Mouse (Mus musculus): ENCODE results near the gene Trim62. TPM values are rescaled to one million over a fixed set of nuclear protein-coding genes. Genes with fewer than 3 reads are reported as not detected.
"Not testable (repeated sequence)": the region's sequence is repeated elsewhere in the genome, so short reads cannot be mapped to it uniquely, and the experiment has no call there.

Gene Trim62
- polyA plus RNA-seq, 1 experiment from 2014 or later: 7.1 TPM

DNA sequence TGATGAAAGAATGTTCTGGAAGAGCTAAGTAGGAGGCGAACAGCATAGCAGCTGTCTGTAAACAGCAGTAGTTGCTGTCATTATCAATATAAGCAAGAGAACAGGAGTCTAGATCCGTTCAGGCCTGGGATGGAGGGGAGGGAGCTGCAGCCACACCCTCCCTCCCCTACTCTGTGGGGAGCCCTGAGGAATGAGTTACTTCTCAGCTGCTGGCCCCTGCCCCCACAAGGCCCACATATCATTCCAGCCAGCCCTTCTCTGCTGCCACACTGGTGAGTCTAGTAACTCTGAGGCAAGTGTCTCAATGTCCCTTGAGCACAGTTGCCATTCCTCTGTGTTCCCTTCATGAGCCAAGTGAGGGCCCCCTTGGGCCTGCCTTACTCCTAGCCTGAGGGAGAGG is 26.2 kb upstream of the Trim62 start:
- Histone ChIP-seq H3K27ac (0 out of 2 replicates have a peak overlapping the region, but pooled peaks have one; percentile 9), H3K9ac (no peak overlapping the region), H3K4me3 (replicated peaks) (no peak overlapping the region), H3K4me1 (peaks cover 18% of the 10 kb centered on the region), H3K9me3 (replicated peaks) (no peaks in the 10 kb centered on the region), H3K27me3 (peaks cover 2% of the 10 kb centered on the region; the same call in 1 of the 2 replicates), H3K36me3 (no peaks in the 10 kb centered on the region), H3K4me2 (no peak overlapping the region)
- ATAC-seq (replicated peaks; ENCODE audit: low FRiP score): peak; percentile 53; the same call in 1 of the 2 replicates
- 49% methylated on average over 2 of the region's 2 CpGs for WGBS

DNA sequence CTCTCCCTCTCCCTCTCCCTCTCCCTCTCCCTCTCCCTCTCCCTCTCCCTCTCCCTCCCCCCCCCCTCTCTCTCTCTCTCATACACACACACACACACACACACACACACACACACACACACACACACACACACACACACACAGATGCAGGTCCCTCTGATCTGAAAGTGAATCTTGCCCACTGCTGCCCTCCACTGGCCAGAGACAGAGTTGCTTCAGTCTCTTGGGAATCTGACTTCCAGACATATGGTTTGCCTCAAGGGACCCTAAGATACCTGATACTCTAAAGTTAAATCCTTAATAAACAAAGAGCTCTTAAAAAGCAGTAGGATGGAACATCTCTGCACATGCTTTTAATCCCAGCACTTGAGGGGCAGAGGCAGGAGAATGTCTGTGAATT is 25.2 kb upstream of the Trim62 start:
- not testable (repeated sequence) for H3K4me3 ChIP-seq (replicated peaks); ATAC-seq (replicated peaks; ENCODE audit: low FRiP score); H3K27ac ChIP-seq; H3K27me3 ChIP-seq; H3K4me2 ChIP-seq; H3K9me3 ChIP-seq (replicated peaks); H3K9ac ChIP-seq; H3K36me3 ChIP-seq
- H3K4me1 ChIP-seq: peaks cover 16% of the 10 kb centered on the region

DNA sequence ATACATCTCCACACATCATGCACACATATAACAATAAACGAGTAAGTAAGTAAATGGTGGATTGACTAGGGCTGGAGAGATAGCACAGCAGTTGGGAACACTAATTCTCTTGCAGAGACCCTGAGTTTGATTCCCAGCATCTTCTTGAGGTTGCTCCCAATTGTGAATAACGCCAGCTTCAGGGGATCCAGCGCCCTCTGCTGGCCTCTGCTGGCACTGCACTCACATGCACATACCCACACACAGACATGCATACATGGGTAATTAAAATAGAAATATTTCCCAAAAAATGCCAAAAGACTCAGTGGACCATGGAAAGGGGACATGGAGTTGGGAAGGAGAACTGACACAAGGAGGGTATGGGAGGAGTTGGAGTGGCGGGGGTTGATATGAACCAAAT is 24.5 kb upstream of the Trim62 start:
- Histone ChIP-seq H3K4me2 (no peak overlapping the region), H3K4me1 (peaks cover 12% of the 10 kb centered on the region), H3K27ac (no peak overlapping the region), H3K36me3 (no peaks in the 10 kb centered on the region), H3K9ac (no peak overlapping the region), H3K9me3 (replicated peaks) (no peaks in the 10 kb centered on the region), H3K4me3 (replicated peaks) (no peak overlapping the region), H3K27me3 (peaks cover 6% of the 10 kb centered on the region; the same call in 1 of the 2 replicates)
- no peak for ATAC-seq (replicated peaks; ENCODE audit: low FRiP score)
- 71% methylated on average over 4 of the region's 4 CpGs for WGBS

DNA sequence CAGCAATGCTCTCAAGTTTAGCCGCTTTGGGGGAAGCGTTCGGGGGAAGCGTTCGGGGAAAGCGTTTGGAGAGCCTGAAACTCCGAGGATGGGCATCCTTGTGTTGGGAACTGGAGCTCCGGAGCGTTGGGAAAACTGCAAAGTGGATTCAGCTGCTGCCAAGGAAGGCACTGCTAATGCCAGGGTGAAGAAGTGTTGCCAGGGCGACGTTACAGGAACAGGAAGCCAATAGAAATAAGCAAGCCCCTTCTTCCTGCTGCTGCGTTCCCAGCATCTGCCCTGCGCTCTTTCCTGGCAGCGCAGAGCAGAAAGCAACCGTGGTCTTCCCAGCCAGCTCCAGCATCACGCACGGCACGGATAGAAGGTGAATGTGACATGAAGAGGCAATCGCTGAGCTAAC is 10.4 kb upstream of the Trim62 start:
- Histone ChIP-seq H3K4me2 (no peak overlapping the region), H3K4me3 (replicated peaks) (no peak overlapping the region), H3K27ac (no peak overlapping the region), H3K36me3 (no peaks in the 10 kb centered on the region), H3K9me3 (replicated peaks) (no peaks in the 10 kb centered on the region), H3K27me3 (no peaks in the 10 kb centered on the region), H3K9ac (no peak overlapping the region), H3K4me1 (peaks cover 6% of the 10 kb centered on the region; the same call in 1 of the 2 replicates)
- 60% methylated on average over 19 of the region's 19 CpGs for WGBS
- ATAC-seq (replicated peaks; ENCODE audit: low FRiP score): no peak

- ATAC-seq (replicated peaks; ENCODE audit: low FRiP score): no peak
- H3K9me3 ChIP-seq (replicated peaks): no peaks in the 10 kb centered on the region
- H3K4me3 ChIP-seq (replicated peaks): no peak overlapping the region
- no peaks in the 10 kb centered on the region for H3K27me3 ChIP-seq
- H3K4me2 ChIP-seq: no peak overlapping the region
- H3K4me1 ChIP-seq: peaks cover 10% of the 10 kb centered on the region
- no peak overlapping the region for H3K27ac ChIP-seq
- no peaks in the 10 kb centered on the region for H3K36me3 ChIP-seq
- no peak overlapping the region for H3K9ac ChIP-seq
- WGBS: 92% methylated on average over 17 of the region's 17 CpGs
Observed at GRCm38 (mm10) chr4:128874062-128874461, 9.3 kb upstream of the Trim62 start.

GRCm38 (mm10) chr4:128875439-128875838 is 7.9 kb upstream of the Trim62 start:
- H3K4me3 ChIP-seq (replicated peaks): no peak overlapping the region
- H3K9ac ChIP-seq: no peak overlapping the region
- H3K4me1 ChIP-seq: peaks cover 16% of the 10 kb centered on the region
- WGBS: 86% methylated on average over 11 of the region's 11 CpGs
- H3K27me3 ChIP-seq: no peaks in the 10 kb centered on the region
- H3K9me3 ChIP-seq (replicated peaks): no peaks in the 10 kb centered on the region
- ATAC-seq (replicated peaks; ENCODE audit: low FRiP score): no peak
- H3K36me3 ChIP-seq: no peaks in the 10 kb centered on the region
- no peak overlapping the region for H3K4me2 ChIP-seq
- no peak overlapping the region for H3K27ac ChIP-seq

GRCm38 (mm10) chr4:128877520-128877919 is 5.9 kb upstream of the Trim62 start:
- Histone ChIP-seq H3K27me3 (no peaks in the 10 kb centered on the region), H3K27ac (no peak overlapping the region), H3K4me1 (peaks cover 16% of the 10 kb centered on the region), H3K36me3 (no peaks in the 10 kb centered on the region), H3K4me2 (no peak overlapping the region), H3K4me3 (replicated peaks) (no peak overlapping the region), H3K9ac (no peak overlapping the region), H3K9me3 (replicated peaks) (no peaks in the 10 kb centered on the region)
- WGBS: 7% methylated on average over 6 of the region's 6 CpGs
- no peak for ATAC-seq (replicated peaks; ENCODE audit: low FRiP score)

DNA sequence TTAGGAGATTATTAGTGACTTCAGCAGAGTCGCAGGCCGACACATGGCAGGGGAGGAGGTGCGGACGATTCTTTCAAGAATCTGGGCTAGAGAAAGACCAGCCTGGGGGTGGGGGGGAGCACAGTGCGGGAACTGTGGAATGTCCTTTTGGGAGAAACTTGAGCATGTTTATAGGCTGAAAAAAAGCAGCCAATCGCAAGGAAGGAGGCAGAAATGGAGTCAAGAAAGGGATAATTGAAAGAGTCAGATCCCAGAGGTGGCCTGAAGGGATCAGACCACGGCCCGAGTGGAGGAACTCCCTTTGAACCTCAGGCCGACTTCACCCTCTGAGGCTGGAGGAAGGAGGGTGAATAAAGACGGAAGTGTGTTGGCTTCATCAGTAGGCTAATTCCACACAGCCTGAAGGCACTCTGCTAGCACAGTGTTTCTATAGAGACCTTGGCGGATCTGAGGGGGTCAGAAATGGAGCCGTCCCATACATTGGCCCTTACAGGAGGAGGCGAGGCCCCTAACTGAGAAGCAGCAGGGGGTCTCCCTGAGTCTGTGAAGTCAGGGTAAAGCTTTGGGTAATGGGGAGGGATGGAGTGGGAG is 4.4 kb upstream of the Trim62 start:
- Histone ChIP-seq H3K27ac (peak overlapping the region; percentile 34; the same call in 1 of the 2 replicates), H3K9me3 (replicated peaks) (no peaks in the 10 kb centered on the region), H3K36me3 (no peaks in the 10 kb centered on the region), H3K9ac (no peak overlapping the region), H3K4me1 (peaks cover 15% of the 10 kb centered on the region), H3K4me2 (no peak overlapping the region), H3K27me3 (no peaks in the 10 kb centered on the region), H3K4me3 (replicated peaks) (no peak overlapping the region)
- ATAC-seq (replicated peaks; ENCODE audit: low FRiP score): no peak
- WGBS: 20% methylated on average over 13 of the region's 13 CpGs

DNA sequence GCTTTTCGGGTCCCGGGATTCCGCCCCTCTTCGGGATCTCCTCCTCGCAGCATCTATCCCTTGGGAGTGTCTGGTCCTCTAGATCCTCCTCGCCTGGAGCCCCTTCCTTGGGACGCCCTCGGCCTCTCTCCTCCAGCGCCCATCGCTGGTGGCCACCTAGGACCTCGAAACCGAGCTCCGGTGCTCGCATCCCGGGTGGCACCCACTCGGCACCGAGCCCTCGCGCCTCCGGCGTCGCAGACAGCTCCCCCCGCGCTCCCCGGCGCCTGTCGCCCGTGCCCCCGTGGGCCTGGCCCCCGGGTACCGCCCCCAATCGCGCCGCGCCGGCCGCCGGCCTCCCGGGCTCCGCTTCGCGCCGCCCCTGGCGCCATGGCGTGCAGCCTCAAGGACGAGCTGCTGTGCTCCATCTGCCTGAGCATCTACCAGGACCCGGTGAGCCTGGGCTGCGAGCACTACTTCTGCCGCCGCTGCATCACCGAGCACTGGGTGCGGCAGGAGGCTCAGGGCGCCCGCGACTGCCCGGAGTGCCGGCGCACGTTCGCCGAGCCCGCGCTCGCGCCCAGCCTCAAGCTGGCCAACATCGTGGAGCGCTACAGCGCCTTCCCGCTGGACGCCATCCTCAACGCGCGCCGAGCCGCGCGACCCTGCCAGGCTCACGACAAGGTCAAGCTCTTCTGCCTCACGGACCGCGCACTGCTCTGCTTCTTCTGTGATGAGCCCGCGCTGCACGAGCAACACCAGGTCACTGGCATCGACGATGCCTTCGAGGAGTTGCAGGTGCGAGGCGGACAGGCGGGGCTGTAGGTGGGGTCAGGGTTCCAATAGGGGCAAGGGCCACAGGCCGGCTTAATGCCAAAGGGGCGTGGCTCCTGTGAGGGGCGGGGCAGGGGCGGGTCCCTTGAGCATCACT is 676 bp downstream of the Trim62 start:
- Histone ChIP-seq H3K9me3 (replicated peaks) (no peaks in the 10 kb centered on the region), H3K9ac (peak overlapping the region; percentile 60), H3K36me3 (peaks cover 5% of the 10 kb centered on the region), H3K4me3 (replicated peaks) (peak overlapping the region; percentile 63), H3K27ac (peak overlapping the region; percentile 65), H3K27me3 (no peaks in the 10 kb centered on the region), H3K4me1 (peaks cover 46% of the 10 kb centered on the region), H3K4me2 (peak overlapping the region; percentile 96)
- under 1% methylated on average over 92 of the region's 94 CpGs for WGBS
- ATAC-seq (replicated peaks; ENCODE audit: low FRiP score): peak; percentile 54

GRCm38 (mm10) chr4:128884711-128885095 is 1.3 kb downstream of the Trim62 start:
- Histone ChIP-seq H3K27ac (no peak overlapping the region), H3K4me2 (peak overlapping the region; percentile 96), H3K4me3 (replicated peaks) (peak overlapping the region; percentile 63), H3K9ac (peak overlapping the region; percentile 60; the same call in 1 of the 2 replicates), H3K36me3 (peaks cover 5% of the 10 kb centered on the region), H3K27me3 (no peaks in the 10 kb centered on the region), H3K4me1 (peaks cover 43% of the 10 kb centered on the region), H3K9me3 (replicated peaks) (no peaks in the 10 kb centered on the region)
- 34% methylated on average over 5 of the region's 5 CpGs for WGBS
- no peak for ATAC-seq (replicated peaks; ENCODE audit: low FRiP score)

- Histone ChIP-seq H3K27ac (no peak overlapping the region), H3K9ac (no peak overlapping the region), H3K4me1 (peaks cover 51% of the 10 kb centered on the region), H3K36me3 (peaks cover 5% of the 10 kb centered on the region), H3K9me3 (replicated peaks) (no peaks in the 10 kb centered on the region), H3K4me2 (no peak overlapping the region), H3K4me3 (replicated peaks) (no peak overlapping the region), H3K27me3 (no peaks in the 10 kb centered on the region)
- no peak for ATAC-seq (replicated peaks; ENCODE audit: low FRiP score)
- 96% methylated on average over 8 of the region's 8 CpGs for WGBS
Observed at GRCm38 (mm10) chr4:128885540-128885939, 2.2 kb downstream of the Trim62 start.

GRCm38 (mm10) chr4:128886571-128886970 is 3.2 kb downstream of the Trim62 start:
- Histone ChIP-seq H3K4me2 (no peak overlapping the region), H3K27ac (no peak overlapping the region), H3K4me3 (replicated peaks) (no peak overlapping the region), H3K9ac (no peak overlapping the region), H3K27me3 (no peaks in the 10 kb centered on the region), H3K9me3 (replicated peaks) (no peaks in the 10 kb centered on the region), H3K4me1 (peaks cover 60% of the 10 kb centered on the region), H3K36me3 (peaks cover 5% of the 10 kb centered on the region)
- ATAC-seq (replicated peaks; ENCODE audit: low FRiP score): no peak
- WGBS: 63% methylated on average over 5 of the region's 5 CpGs
